17 mouse cellular contexts compared by ENCODE assay signal in genomic region chr1:84321327-84321726, GRCm38 (mm10). TPM values are rescaled to one million over a fixed set of nuclear protein-coding genes. Genes with fewer than 3 reads are reported as not detected.
DNase-seq lines count a peak whose midpoint lies in the region; ATAC-seq and TF ChIP-seq lines count a peak whose summit lies in the region.
"Had no signal": no experiment of that assay in that cellular context is flagged by ENCODE, and none has a peak within 500 bp of the region (broad histone marks: within the 10 kb centered on the region; RNA-seq: fewer than 3 reads in every experiment).

No protein-coding gene starts in this region.

- intact Hi-C loops in gastrocnemius, adult 2 months (cut with DNase I) = no loop called here

- H3K9me3 ChIP-seq in limb, embryonic 10.5 days (replicated peaks) = no peaks in the 10 kb centered on the region
- H3K9me3 ChIP-seq: heart, embryonic 13.5 days; neural tube, embryonic 15.5 days had no signal

- peak; percentile 10 for ATAC-seq in megakaryocyte progenitor cell, adult 5-6 weeks (replicated peaks; ENCODE audit: poor library complexity)
- ATAC-seq: hindbrain, embryonic 16.5 days; intestine, embryonic 16.5 days; midbrain, embryonic 16.5 days had no signal

- no peak overlapping the region for H3K4me3 ChIP-seq in gastrocnemius, adult 2 months
- H3K4me3 ChIP-seq in bone marrow macrophage, adult 2 months (ENCODE audit: insufficient read depth, low read length) = no peak overlapping the region
- H3K4me3 ChIP-seq in limb, embryonic 10.5 days = no peak overlapping the region
- H3K4me3 ChIP-seq: heart, embryonic 13.5 days; neural tube, embryonic 15.5 days had no signal

- WGBS in limb, embryonic 10.5 days = 88% methylated on average over 4 of the region's 4 CpGs

- no peak for DNase-seq in gastrocnemius, adult 2 months
- no peak for DNase-seq in gastrocnemius, adult 8-10 months (ENCODE audit: low spot score in 2 of 2)
- peak; percentile 22 for DNase-seq in 3T3-L1 (ENCODE audit: low read depth, low spot score)
- no peak for DNase-seq in limb, embryonic 10.5 days (ENCODE audit: low spot score)
- DNase-seq in thymus, postnatal 0 days (ENCODE audit: low spot score) = no peak
- DNase-seq: adrenal gland, postnatal 14 days; lung, adult 18-20 months; lung, postnatal 14 days; right cerebral cortex, postnatal 25 days had no signal

- peaks cover 62% of the 10 kb centered on the region for H3K4me1 ChIP-seq in bone marrow macrophage, adult 2 months (ENCODE audit: control insufficient read depth, insufficient read depth, low read length)
- peaks cover 7% of the 10 kb centered on the region; the same call in 1 of the 2 replicates for H3K4me1 ChIP-seq in limb, embryonic 10.5 days

- H3K27me3 ChIP-seq in limb, embryonic 10.5 days (ENCODE audit: low read depth, poor library complexity, severe bottlenecking) = no peaks in the 10 kb centered on the region
- H3K27me3 ChIP-seq: heart, embryonic 13.5 days; neural tube, embryonic 15.5 days had no signal

- TF ChIP-seq POLR2A in bone marrow macrophage, adult 2 months (IDR thresholded peaks at IDR 0.05; ENCODE audit: borderline replicate concordance, low read depth, low read length) = no peak

- peak overlapping the region; percentile 54 for H3K27ac ChIP-seq in gastrocnemius, adult 2 months
- H3K27ac ChIP-seq in bone marrow macrophage, adult 2 months (ENCODE audit: insufficient read depth, low read depth, low read length) = peak overlapping the region; percentile 99
- H3K27ac ChIP-seq in limb, embryonic 10.5 days = no peak overlapping the region
- H3K27ac ChIP-seq: heart, embryonic 13.5 days; kidney, postnatal 0 days; neural tube, embryonic 15.5 days had no signal

- TF ChIP-seq CTCF in gastrocnemius, adult 2 months (IDR thresholded peaks at IDR 0.05) = no peak
- no peak for TF ChIP-seq CTCF in bone marrow macrophage, adult 2 months (IDR thresholded peaks at IDR 0.05; ENCODE audit: low read depth, low read length)

- H3K36me3 ChIP-seq in limb, embryonic 10.5 days = no peaks in the 10 kb centered on the region
- H3K36me3 ChIP-seq: heart, embryonic 13.5 days; neural tube, embryonic 15.5 days had no signal

RNA-seq across cellular contexts. Expression of gene Pid1, which starts 42.7 kb away (rescaled TPM):
- 1 to 10 TPM; 5.1 to 8.1 TPM for total RNA-seq in gastrocnemius, adult 2 months (2021)
- total RNA-seq in gastrocnemius, adult 8-10 months (2022) = 1 to 10 TPM; 2.2 to 4.8 (median 3.3) TPM
- polyA plus RNA-seq in bone marrow macrophage, adult 2 months (2012; ENCODE audit: insufficient read depth, insufficient read length, missing spikeins) = 302 TPM in 2 replicates
- total RNA-seq in megakaryocyte progenitor cell, adult 5-6 weeks (2015) = 1.1 and 1.5 TPM in 2 replicates
- 0.96 and 1.1 TPM in 2 replicates for total RNA-seq in megakaryocyte progenitor cell, adult 5-6 weeks (2017)
- 2.2 and 3.7 TPM in 2 replicates for polyA plus RNA-seq in limb, embryonic 10.5 days (2016; fragmentation: Nextera tagmentation; extraction: Ambion mirVana)
- 2.1 and 2.3 TPM in 2 replicates for polyA plus RNA-seq in thymus, postnatal 0 days (2015; fragmentation: Nextera tagmentation; extraction: Ambion mirVana)
